Mouse (Mus musculus): ENCODE measurements at regions not wholly inside any gene's neighbourhood (a gene's known extent, or its start where the extent isn't known, plus 50 kb on each side); places are given as distances from the start of the nearest gene placed in this dataset.

- H3K4me1 ChIP-seq, result no peaks in the 10 kb centered on the region
- 93% methylated on average over 6 of the region's 6 CpGs for WGBS
These were observed 62.2 kb downstream of the Ttc32 start for GRCm38 (mm10) chr12:9091951-9092350.

GRCm38 (mm10) chr12:9095061-9095460 lies 65.3 kb downstream of the Ttc32 start:
- Histone ChIP-seq H3K9ac (no peak overlapping the region), H3K4me1 (no peaks in the 10 kb centered on the region), H3K36me3 (replicated peaks) (no peaks in the 10 kb centered on the region), H3K27ac (no peak overlapping the region), H3K27me3 (replicated peaks) (no peaks in the 10 kb centered on the region), H3K4me3 (no peak overlapping the region), H3K4me2 (no peak overlapping the region), H3K9me3 (no peaks in the 10 kb centered on the region)
- ATAC-seq (replicated peaks), result no peak

More at GRCm38 (mm10) chr12:9091951-9092350, 62.2 kb downstream of the Ttc32 start:
- H3K4me2 ChIP-seq, result no peak overlapping the region
- no peak overlapping the region for H3K27ac ChIP-seq
- no peak overlapping the region for H3K9ac ChIP-seq
- H3K4me3 ChIP-seq, result no peak overlapping the region
- no peaks in the 10 kb centered on the region for H3K36me3 ChIP-seq (replicated peaks)
- ATAC-seq (replicated peaks), result no peak
- H3K9me3 ChIP-seq, result no peaks in the 10 kb centered on the region
- no peaks in the 10 kb centered on the region for H3K27me3 ChIP-seq (replicated peaks)

GRCm38 (mm10) chr12:9106416-9106815 lies 76.6 kb downstream of the Ttc32 start:
- Histone ChIP-seq H3K27ac (no peak overlapping the region), H3K4me1 (no peaks in the 10 kb centered on the region), H3K27me3 (replicated peaks) (no peaks in the 10 kb centered on the region), H3K9me3 (no peaks in the 10 kb centered on the region), H3K9ac (no peak overlapping the region), H3K4me3 (no peak overlapping the region), H3K4me2 (no peak overlapping the region), H3K36me3 (replicated peaks) (no peaks in the 10 kb centered on the region)
- ATAC-seq (replicated peaks), result no peak
- 67% methylated on average over 3 of the region's 3 CpGs for WGBS

GRCm38 (mm10) chr12:9109806-9110205 lies 80.0 kb downstream of the Ttc32 start:
- H3K36me3 ChIP-seq (replicated peaks), result no peaks in the 10 kb centered on the region
- no peak overlapping the region for H3K4me3 ChIP-seq
- H3K27ac ChIP-seq, result no peak overlapping the region
- no peak overlapping the region for H3K4me2 ChIP-seq
- ATAC-seq (replicated peaks), result no peak
- no peaks in the 10 kb centered on the region for H3K27me3 ChIP-seq (replicated peaks)
- H3K9ac ChIP-seq, result no peak overlapping the region
- WGBS, result 88% methylated on average over 7 of the region's 7 CpGs
- no peaks in the 10 kb centered on the region for H3K9me3 ChIP-seq
- H3K4me1 ChIP-seq, result no peaks in the 10 kb centered on the region

- no peak for ATAC-seq (replicated peaks)
- Histone ChIP-seq H3K4me2 (no peak overlapping the region), H3K9ac (no peak overlapping the region), H3K27me3 (replicated peaks) (no peaks in the 10 kb centered on the region), H3K9me3 (no peaks in the 10 kb centered on the region), H3K4me1 (no peaks in the 10 kb centered on the region), H3K36me3 (replicated peaks) (no peaks in the 10 kb centered on the region), H3K27ac (no peak overlapping the region), H3K4me3 (no peak overlapping the region)
- WGBS, result 78% methylated on average over 3 of the region's 3 CpGs
These were observed 82.4 kb downstream of the Ttc32 start for GRCm38 (mm10) chr12:9112161-9112674.

- H3K4me1 ChIP-seq, result no peaks in the 10 kb centered on the region
- WGBS, result 83% methylated on average over 6 of the region's 6 CpGs
- no peaks in the 10 kb centered on the region for H3K36me3 ChIP-seq (replicated peaks)
- no peak overlapping the region for H3K4me3 ChIP-seq
- H3K27me3 ChIP-seq (replicated peaks), result no peaks in the 10 kb centered on the region
- H3K27ac ChIP-seq, result no peak overlapping the region
- no peak overlapping the region for H3K9ac ChIP-seq
- ATAC-seq (replicated peaks), result no peak
- no peak overlapping the region for H3K4me2 ChIP-seq
- no peaks in the 10 kb centered on the region for H3K9me3 ChIP-seq
These were observed 83.9 kb downstream of the Ttc32 start for GRCm38 (mm10) chr12:9113652-9114051.

GRCm38 (mm10) chr12:9114061-9114460 lies 84.3 kb downstream of the Ttc32 start:
- no peak for ATAC-seq (replicated peaks)
- Histone ChIP-seq H3K4me3 (no peak overlapping the region), H3K27ac (no peak overlapping the region), H3K9me3 (no peaks in the 10 kb centered on the region), H3K27me3 (replicated peaks) (no peaks in the 10 kb centered on the region), H3K9ac (no peak overlapping the region), H3K4me1 (no peaks in the 10 kb centered on the region), H3K36me3 (replicated peaks) (no peaks in the 10 kb centered on the region), H3K4me2 (no peak overlapping the region)
- WGBS, result 96% methylated on average over 1 of the region's 1 CpGs

GRCm38 (mm10) chr12:9118576-9118975 lies 88.8 kb downstream of the Ttc32 start:
- H3K27me3 ChIP-seq (replicated peaks), result no peaks in the 10 kb centered on the region
- H3K4me3 ChIP-seq, result no peak overlapping the region
- H3K27ac ChIP-seq, result no peak overlapping the region
- H3K36me3 ChIP-seq (replicated peaks), result no peaks in the 10 kb centered on the region
- H3K4me2 ChIP-seq, result no peak overlapping the region
- H3K9ac ChIP-seq, result no peak overlapping the region
- no peak for ATAC-seq (replicated peaks)
- 34% methylated on average over 2 of the region's 2 CpGs for WGBS
- H3K4me1 ChIP-seq, result no peaks in the 10 kb centered on the region
- no peaks in the 10 kb centered on the region for H3K9me3 ChIP-seq

GRCm38 (mm10) chr12:9127931-9128550 lies 98.2 kb downstream of the Ttc32 start:
- H3K4me1 ChIP-seq, result no peaks in the 10 kb centered on the region
- H3K9me3 ChIP-seq, result no peaks in the 10 kb centered on the region
- no peak overlapping the region for H3K4me3 ChIP-seq
- H3K9ac ChIP-seq, result no peak overlapping the region
- ATAC-seq (replicated peaks), result no peak
- H3K27ac ChIP-seq, result no peak overlapping the region
- 88% methylated on average over 10 of the region's 10 CpGs for WGBS
- no peaks in the 10 kb centered on the region for H3K27me3 ChIP-seq (replicated peaks)
- no peaks in the 10 kb centered on the region for H3K36me3 ChIP-seq (replicated peaks)
- H3K4me2 ChIP-seq, result no peak overlapping the region

GRCm38 (mm10) chr12:9128581-9129275 lies 98.9 kb downstream of the Ttc32 start:
- Histone ChIP-seq H3K4me3 (no peak overlapping the region), H3K27me3 (replicated peaks) (no peaks in the 10 kb centered on the region), H3K4me2 (no peak overlapping the region), H3K27ac (no peak overlapping the region), H3K4me1 (no peaks in the 10 kb centered on the region), H3K36me3 (replicated peaks) (no peaks in the 10 kb centered on the region), H3K9ac (no peak overlapping the region), H3K9me3 (no peaks in the 10 kb centered on the region)
- 62% methylated on average over 6 of the region's 6 CpGs for WGBS
- no peak for ATAC-seq (replicated peaks)

- ATAC-seq (replicated peaks), result no peak
- Histone ChIP-seq H3K9me3 (no peaks in the 10 kb centered on the region), H3K36me3 (replicated peaks) (no peaks in the 10 kb centered on the region), H3K27ac (no peak overlapping the region), H3K4me3 (no peak overlapping the region), H3K27me3 (replicated peaks) (no peaks in the 10 kb centered on the region), H3K4me1 (no peaks in the 10 kb centered on the region), H3K4me2 (no peak overlapping the region), H3K9ac (no peak overlapping the region)
These were observed 102.8 kb downstream of the Ttc32 start for GRCm38 (mm10) chr12:9132621-9133020.

- 90% methylated on average over 7 of the region's 7 CpGs for WGBS
- no peak overlapping the region for H3K27ac ChIP-seq
These were observed 104.4 kb downstream of the Ttc32 start for GRCm38 (mm10) chr12:9133890-9134870.

More at GRCm38 (mm10) chr12:9133890-9134870, 104.4 kb downstream of the Ttc32 start:
- Histone ChIP-seq H3K9me3 (no peaks in the 10 kb centered on the region), H3K36me3 (replicated peaks) (no peaks in the 10 kb centered on the region), H3K4me2 (no peak overlapping the region), H3K4me3 (no peak overlapping the region), H3K9ac (no peak overlapping the region), H3K27me3 (replicated peaks) (no peaks in the 10 kb centered on the region), H3K4me1 (no peaks in the 10 kb centered on the region)
- no peak for ATAC-seq (replicated peaks)

Measured in midbrain, embryonic 15.5 days (tissue).